In the genomic region with DNA sequence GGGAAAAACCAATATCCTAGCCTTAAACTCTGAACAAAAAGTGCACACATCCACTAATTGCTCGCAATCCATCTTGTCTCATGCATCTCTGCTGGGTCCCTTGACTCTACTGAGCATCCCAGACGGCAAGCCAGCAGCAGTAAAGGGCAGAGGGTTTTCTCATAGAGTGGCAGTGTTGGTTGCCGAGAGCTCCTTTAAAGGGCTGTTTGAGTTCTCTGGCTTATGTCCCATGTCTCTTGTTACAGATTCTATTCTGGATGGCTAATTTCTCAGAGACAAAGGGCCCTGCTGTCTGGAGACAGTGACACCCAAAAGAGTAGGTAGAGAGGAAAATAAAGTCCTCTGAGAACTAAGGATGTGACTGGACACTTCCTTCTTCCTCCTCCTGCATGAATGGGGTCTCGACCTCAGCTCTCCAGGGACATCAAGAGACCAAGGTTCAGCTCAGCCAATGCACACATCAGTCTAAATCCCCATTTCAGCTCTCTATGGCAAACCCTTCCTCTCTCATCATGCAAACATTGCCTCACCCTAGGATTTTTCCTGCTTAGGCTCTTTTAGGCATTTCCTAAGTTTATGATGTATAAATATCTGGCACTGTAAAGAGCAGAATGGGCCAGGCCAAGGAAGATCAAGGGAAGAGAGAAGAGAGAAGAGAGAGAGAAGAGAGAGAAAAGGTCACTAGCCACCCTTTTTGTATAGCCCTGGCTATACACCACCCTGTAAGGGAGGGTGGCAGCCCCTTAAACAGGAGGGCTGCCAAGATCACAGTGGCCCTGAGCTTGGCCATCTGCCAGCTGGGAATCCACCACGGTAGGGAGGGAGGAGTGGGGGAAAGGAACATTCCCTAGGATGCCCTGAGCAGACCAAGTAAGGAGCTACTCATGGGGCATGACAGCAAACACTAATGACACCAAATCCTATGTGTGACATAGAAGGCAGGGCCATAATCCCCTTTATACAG, we compare ENCODE assay signal across 8 mouse cellular contexts. TPM values are rescaled to one million over a fixed set of nuclear protein-coding genes. Genes with fewer than 3 reads are reported as not detected.
DNase-seq lines count a peak whose midpoint lies in the region; ATAC-seq lines count a peak whose summit lies in the region.

No protein-coding gene starts in this region.

- 20% methylated on average over 5 of the region's 5 CpGs for WGBS in forebrain, embryonic 16.5 days
- 43% methylated on average over 5 of the region's 5 CpGs for WGBS in limb, embryonic 15.5 days

- no peak overlapping the region for H3K4me3 ChIP-seq in forebrain, embryonic 16.5 days (replicated peaks; ENCODE audit: low read length)
- no peak overlapping the region for H3K4me3 ChIP-seq in limb, embryonic 15.5 days

- H3K27ac ChIP-seq in forebrain, embryonic 16.5 days (ENCODE audit: low read length), result peak overlapping the region; percentile 5
- H3K27ac ChIP-seq in limb, embryonic 15.5 days, result peak overlapping the region; percentile 47

- no peaks in the 10 kb centered on the region for H3K36me3 ChIP-seq in forebrain, embryonic 16.5 days (ENCODE audit: control insufficient read depth, insufficient read depth)
- H3K36me3 ChIP-seq in limb, embryonic 15.5 days, result peaks cover 38% of the 10 kb centered on the region

- intact Hi-C loops in heart, postnatal 25 days (cut with DNase I), result no loop called here

- H3K9ac ChIP-seq in forebrain, embryonic 16.5 days (replicated peaks; ENCODE audit: low read depth, low read length), result no peak overlapping the region
- H3K9ac ChIP-seq in limb, embryonic 15.5 days, result no peak overlapping the region

- peak; percentile 70 for ATAC-seq in forebrain, embryonic 16.5 days
- peak; percentile 31; the same call in 1 of the 2 replicates for ATAC-seq in limb, embryonic 15.5 days (ENCODE audit: insufficient number of reproducible peaks, low FRiP score, low TSS enrichment, low read depth)
- ATAC-seq in activated CD4-positive, CD25-positive, alpha-beta regulatory T cell, adult 4 months, result no peak

- DNase-seq in heart, adult 11 months, result peak; percentile 87
- DNase-seq in heart, postnatal 25 days (ENCODE audit: low spot score), result no peak
- peak; percentile 81 for DNase-seq in Muller cell, postnatal 12 days (ENCODE audit: inconsistent ontology term)
- no peak for DNase-seq in urinary bladder, postnatal 36 days (ENCODE audit: low spot score in 2 of 2)
- DNase-seq in left cerebral cortex, adult 8-10 months (ENCODE audit: low spot score in 2 of 2), result no peak

- no peaks in the 10 kb centered on the region for H3K9me3 ChIP-seq in forebrain, embryonic 16.5 days (ENCODE audit: control insufficient read depth, low read length)
- no peaks in the 10 kb centered on the region for H3K9me3 ChIP-seq in limb, embryonic 15.5 days

- no peak overlapping the region for H3K4me2 ChIP-seq in forebrain, embryonic 16.5 days (ENCODE audit: low read length)
- no peak overlapping the region for H3K4me2 ChIP-seq in limb, embryonic 15.5 days

- H3K27me3 ChIP-seq in forebrain, embryonic 16.5 days (replicated peaks; ENCODE audit: control insufficient read depth, insufficient read depth, low read length), result no peaks in the 10 kb centered on the region
- H3K27me3 ChIP-seq in limb, embryonic 15.5 days, result no peaks in the 10 kb centered on the region

- peaks cover 35% of the 10 kb centered on the region for H3K4me1 ChIP-seq in forebrain, embryonic 16.5 days (replicated peaks; ENCODE audit: control insufficient read depth, insufficient read depth, low read length)
- H3K4me1 ChIP-seq in limb, embryonic 15.5 days, result peaks cover 53% of the 10 kb centered on the region

RNA-seq across cellular contexts. Expression of a gene that starts 30.2 kb away (rescaled TPM):
- under 1 TPM; 0.20 to 0.29 TPM for total RNA-seq in heart, postnatal 25 days (2021)
- 9.6 and 10.5 TPM in 2 replicates for polyA plus RNA-seq in forebrain, embryonic 16.5 days (2015; fragmentation: Nextera tagmentation; extraction: Ambion mirVana)
- 0.92 and 0.99 TPM in 2 replicates for polyA plus RNA-seq in limb, embryonic 15.5 days (2015; fragmentation: Nextera tagmentation; extraction: Ambion mirVana)
- polyA plus RNA-seq in activated CD4-positive, CD25-positive, alpha-beta regulatory T cell, adult 4 months (2017; shearing (Covaris generic)), result under 1 TPM in 1 of 2 experiments, not detected in 1; 0.21 TPM
- 100 to 1,000 TPM in 2 of 4 experiments, 10 to 100 TPM in 2; 88.8 to 107 (median 95.6) TPM for total RNA-seq in left cerebral cortex, adult 8-10 months (2022)

Comparison
In these comparisons a context has a peak if more than half of its experiments do, and no peak if none do; other contexts are left out.
1. DNase-seq: peak in heart, adult 11 months (single experiment) and Muller cell, postnatal 12 days (single experiment); none in heart, postnatal 25 days (single experiment), urinary bladder, postnatal 36 days (0 of 2) and left cerebral cortex, adult 8-10 months (0 of 2).